Mouse (Mus musculus): ENCODE measurements at regions not wholly inside any gene's neighbourhood (a gene's known extent, or its start where the extent isn't known, plus 50 kb on each side); places are given as distances from the start of the nearest gene placed in this dataset.

- no peaks in the 10 kb centered on the region for H3K4me1 ChIP-seq (ENCODE audit: control insufficient read depth in 2 of 2, insufficient read depth in 2 of 2, low read length in 2 of 2, poor library complexity in 1 of 2)
- TF ChIP-seq ZNF384 (IDR thresholded peaks at IDR 0.05; ENCODE audit: low read depth, low read length) (no peak), ZC3H11A (IDR thresholded peaks at IDR 0.05; ENCODE audit: borderline replicate concordance, low read depth, low read length) (no peak), CHD2 (IDR thresholded peaks at IDR 0.05; ENCODE audit: low read depth, low read length) (no peak), MAFK (IDR thresholded peaks at IDR 0.05; ENCODE audit: insufficient read depth, low read depth, low read length) (no peak), HCFC1 (IDR thresholded peaks at IDR 0.05; ENCODE audit: borderline replicate concordance, insufficient read depth, low read length) (no peak)
- no peak overlapping the region for H3K27ac ChIP-seq (ENCODE audit: insufficient read depth, low read depth, low read length, poor library complexity, severe bottlenecking)
- DNase-seq (ENCODE audit: low read depth, low spot score): no peak
- H3K4me3 ChIP-seq (ENCODE audit: insufficient read depth in 1 of 2, low read depth in 1 of 2, low read length in 2 of 2, poor library complexity in 1 of 2, severe bottlenecking in 1 of 2): no peak overlapping the region
- H3K9ac ChIP-seq (ENCODE audit: insufficient read depth, low read depth, low read length, poor library complexity, severe bottlenecking): no peak overlapping the region
- in situ Hi-C loops (cut with MboI; ENCODE audit: low sequenced_read_pairs in 2 of 2, unreplicated experiment in 2 of 2): no loop called here
- H3K36me3 ChIP-seq (ENCODE audit: control insufficient read depth, insufficient read depth, low read length, poor library complexity, severe bottlenecking): no peaks in the 10 kb centered on the region
- H3K9me3 ChIP-seq (ENCODE audit: control insufficient read depth, insufficient read depth, low read depth, low read length): no peaks in the 10 kb centered on the region
These were observed 397.3 kb upstream of the Alcam start for GRCm38 (mm10) chr16:52851129-52851528.

- in situ Hi-C loops (cut with MboI; ENCODE audit: low sequenced_read_pairs in 2 of 2, unreplicated experiment in 2 of 2): no loop called here
- Histone ChIP-seq H3K36me3 (ENCODE audit: control insufficient read depth, insufficient read depth, low read length, poor library complexity, severe bottlenecking) (no peaks in the 10 kb centered on the region), H3K4me1 (ENCODE audit: control insufficient read depth in 2 of 2, insufficient read depth in 2 of 2, low read length in 2 of 2, poor library complexity in 1 of 2) (no peaks in the 10 kb centered on the region), H3K4me3 (ENCODE audit: insufficient read depth in 1 of 2, low read depth in 1 of 2, low read length in 2 of 2, poor library complexity in 1 of 2, severe bottlenecking in 1 of 2) (no peak overlapping the region), H3K27ac (ENCODE audit: insufficient read depth, low read depth, low read length, poor library complexity, severe bottlenecking) (no peak overlapping the region), H3K9me3 (ENCODE audit: control insufficient read depth, insufficient read depth, low read depth, low read length) (no peaks in the 10 kb centered on the region), H3K9ac (ENCODE audit: insufficient read depth, low read depth, low read length, poor library complexity, severe bottlenecking) (no peak overlapping the region)
- DNase-seq (ENCODE audit: low read depth, low spot score): no peak
- TF ChIP-seq CHD2 (IDR thresholded peaks at IDR 0.05; ENCODE audit: low read depth, low read length) (no peak), ZNF384 (IDR thresholded peaks at IDR 0.05; ENCODE audit: low read depth, low read length) (no peak), ZC3H11A (IDR thresholded peaks at IDR 0.05; ENCODE audit: borderline replicate concordance, low read depth, low read length) (no peak), MAFK (IDR thresholded peaks at IDR 0.05; ENCODE audit: insufficient read depth, low read depth, low read length) (no peak), HCFC1 (IDR thresholded peaks at IDR 0.05; ENCODE audit: borderline replicate concordance, insufficient read depth, low read length) (no peak)
These were observed 365.1 kb upstream of the Alcam start for GRCm38 (mm10) chr16:52818976-52819375.

GRCm38 (mm10) chr16:52811219-52811618 is 357.3 kb upstream of the Alcam start:
- H3K9ac ChIP-seq (ENCODE audit: insufficient read depth, low read depth, low read length, poor library complexity, severe bottlenecking): no peak overlapping the region
- in situ Hi-C loops (cut with MboI; ENCODE audit: low sequenced_read_pairs in 2 of 2, unreplicated experiment in 2 of 2): no loop called here
- H3K4me1 ChIP-seq (ENCODE audit: control insufficient read depth in 2 of 2, insufficient read depth in 2 of 2, low read length in 2 of 2, poor library complexity in 1 of 2): no peaks in the 10 kb centered on the region
- H3K9me3 ChIP-seq (ENCODE audit: control insufficient read depth, insufficient read depth, low read depth, low read length): no peaks in the 10 kb centered on the region
- H3K36me3 ChIP-seq (ENCODE audit: control insufficient read depth, insufficient read depth, low read length, poor library complexity, severe bottlenecking): no peaks in the 10 kb centered on the region
- no peak overlapping the region for H3K4me3 ChIP-seq (ENCODE audit: insufficient read depth in 1 of 2, low read depth in 1 of 2, low read length in 2 of 2, poor library complexity in 1 of 2, severe bottlenecking in 1 of 2)
- no peak overlapping the region for H3K27ac ChIP-seq (ENCODE audit: insufficient read depth, low read depth, low read length, poor library complexity, severe bottlenecking)
- TF ChIP-seq CHD2 (IDR thresholded peaks at IDR 0.05; ENCODE audit: low read depth, low read length) (no peak), HCFC1 (IDR thresholded peaks at IDR 0.05; ENCODE audit: borderline replicate concordance, insufficient read depth, low read length) (no peak), ZNF384 (IDR thresholded peaks at IDR 0.05; ENCODE audit: low read depth, low read length) (no peak), ZC3H11A (IDR thresholded peaks at IDR 0.05; ENCODE audit: borderline replicate concordance, low read depth, low read length) (no peak), MAFK (IDR thresholded peaks at IDR 0.05; ENCODE audit: insufficient read depth, low read depth, low read length) (no peak)
- no peak for DNase-seq (ENCODE audit: low read depth, low spot score)

- no peak overlapping the region for H3K27ac ChIP-seq (ENCODE audit: insufficient read depth, low read depth, low read length, poor library complexity, severe bottlenecking)
- H3K9ac ChIP-seq (ENCODE audit: insufficient read depth, low read depth, low read length, poor library complexity, severe bottlenecking): no peak overlapping the region
- no peak for TF ChIP-seq ZC3H11A (IDR thresholded peaks at IDR 0.05; ENCODE audit: borderline replicate concordance, low read depth, low read length)
- no peak for TF ChIP-seq ZNF384 (IDR thresholded peaks at IDR 0.05; ENCODE audit: low read depth, low read length)
- no peak for TF ChIP-seq MAFK (IDR thresholded peaks at IDR 0.05; ENCODE audit: insufficient read depth, low read depth, low read length)
- TF ChIP-seq HCFC1 (IDR thresholded peaks at IDR 0.05; ENCODE audit: borderline replicate concordance, insufficient read depth, low read length): no peak
- no peak for TF ChIP-seq CHD2 (IDR thresholded peaks at IDR 0.05; ENCODE audit: low read depth, low read length)
- no peak for DNase-seq (ENCODE audit: low read depth, low spot score)
- no peaks in the 10 kb centered on the region for H3K4me1 ChIP-seq (ENCODE audit: control insufficient read depth in 2 of 2, insufficient read depth in 2 of 2, low read length in 2 of 2, poor library complexity in 1 of 2)
- H3K9me3 ChIP-seq (ENCODE audit: control insufficient read depth, insufficient read depth, low read depth, low read length): no peaks in the 10 kb centered on the region
- no peak overlapping the region for H3K4me3 ChIP-seq (ENCODE audit: insufficient read depth in 1 of 2, low read depth in 1 of 2, low read length in 2 of 2, poor library complexity in 1 of 2, severe bottlenecking in 1 of 2)
- in situ Hi-C loops (cut with MboI; ENCODE audit: low sequenced_read_pairs in 2 of 2, unreplicated experiment in 2 of 2): no loop called here
- no peaks in the 10 kb centered on the region for H3K36me3 ChIP-seq (ENCODE audit: control insufficient read depth, insufficient read depth, low read length, poor library complexity, severe bottlenecking)
These were observed 350.5 kb upstream of the Alcam start for GRCm38 (mm10) chr16:52804365-52804764.

Measured in ES-E14 (cell line).